Mouse (Mus musculus) heart, postnatal 10 days (tissue): ENCODE data around the gene Gsc2. TPM values are rescaled to one million over a fixed set of nuclear protein-coding genes. Genes with fewer than 3 reads are reported as not detected.
A peak's percentile ranks its signal among the peaks of the same experiment; 100 is the strongest.
"Not testable (repeated sequence)": the region's sequence is repeated elsewhere in the genome, so short reads cannot be mapped to it uniquely, and the experiment has no call there.

Experiments used
- DNase-seq, 2 experiments: peaks; one replicate each; pipeline ENCODE4 v3.0.0; 2021
- intact Hi-C: fragments of 180-260 bp; cut with DNase I; formaldehyde crosslinking; loops from one replicate; pipeline ENCODE4 v1.15.1; 2025
- total RNA-seq, 2 experiments: library from RNA; stranded (reverse); gene quantifications; 2 replicates each; pipeline ENCODE4 v1.2.3; 2021

Gene Gsc2
- not detected for total RNA-seq

GRCm38 (mm10) chr16:17914307-17915249 is at the start of gene Gsc2:
Gene Gsc2 (minus strand): TSS chr16:17915059.
- DNase-seq = no peak
- intact Hi-C loops = no loop called here

DNA sequence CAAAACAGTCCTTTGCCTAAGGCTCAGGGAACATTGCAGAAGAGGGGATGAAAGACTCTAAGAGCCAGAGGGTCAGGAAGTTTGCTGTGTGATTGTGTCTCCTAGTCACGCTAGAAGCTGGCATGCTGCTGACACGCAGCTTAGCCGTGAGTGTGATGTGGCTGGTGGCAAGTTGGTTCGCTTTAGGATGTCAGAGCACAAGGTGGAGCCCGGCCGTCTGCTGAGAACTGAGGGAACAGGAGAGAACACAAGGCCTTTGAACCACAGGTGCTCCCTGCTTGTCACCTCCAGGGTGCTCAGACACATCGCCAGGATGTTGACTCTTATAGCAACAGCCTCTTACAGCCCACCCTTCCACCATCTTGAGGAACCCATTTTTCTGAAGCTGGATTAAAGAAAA is 47.2 kb upstream of the Gsc2 start:
- DNase-seq = no peak
- intact Hi-C loops = no loop called here

GRCm38 (mm10) chr16:17956052-17956638 is 41.3 kb upstream of the Gsc2 start:
- intact Hi-C loops, DNase-seq: not testable (repeated sequence)

DNA sequence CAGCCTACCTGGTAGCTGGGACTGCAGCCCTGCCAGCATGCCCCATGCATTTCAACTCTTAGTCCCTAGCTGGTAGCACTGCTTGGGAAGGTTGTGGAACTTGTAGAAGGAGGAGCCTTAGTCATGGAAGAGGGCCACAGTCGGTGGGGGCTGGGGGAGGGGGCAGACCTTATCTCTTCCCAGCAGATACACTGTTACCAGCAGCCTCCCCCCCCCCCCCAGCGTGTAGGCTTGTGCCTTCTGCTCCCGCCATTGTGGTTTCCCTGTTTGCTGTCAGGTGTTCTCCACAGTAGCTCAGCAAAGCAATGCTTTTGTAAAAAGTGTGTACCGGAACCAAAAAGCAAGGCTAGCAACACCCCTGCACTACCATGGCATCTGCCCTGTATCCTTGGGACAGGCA is 36.8 kb upstream of the Gsc2 start:
- DNase-seq = no peak
- intact Hi-C loops = no loop called here

GRCm38 (mm10) chr16:17950068-17950467 is 35.2 kb upstream of the Gsc2 start:
- intact Hi-C loops = no loop called here
- no peak for DNase-seq

- intact Hi-C loops = no loop called here
- DNase-seq = no peak
Measured at GRCm38 (mm10) chr16:17949421-17949877, 34.6 kb upstream of the Gsc2 start.

GRCm38 (mm10) chr16:17945081-17945831 is 30.4 kb upstream of the Gsc2 start:
- no peak for DNase-seq
- intact Hi-C loops = no loop called here

- no peak for DNase-seq
- intact Hi-C loops = no loop called here
Measured at GRCm38 (mm10) chr16:17943466-17943865, 28.6 kb upstream of the Gsc2 start.

- intact Hi-C loops = loop anchor here (2.0 kb wide), 1 partner anchor 29 kb away; the partner anchor contains the start of gene Ess2
- no peak for DNase-seq
Measured at GRCm38 (mm10) chr16:17939255-17939751, 24.4 kb upstream of the Gsc2 start.

- DNase-seq = peak; percentile 63 to 68
- intact Hi-C loops = loop anchor here (2.0 kb wide), 1 partner anchor 28 kb away; the partner anchor contains the start of gene Ess2
Measured at GRCm38 (mm10) chr16:17938821-17939220, 24.0 kb upstream of the Gsc2 start.

DNA sequence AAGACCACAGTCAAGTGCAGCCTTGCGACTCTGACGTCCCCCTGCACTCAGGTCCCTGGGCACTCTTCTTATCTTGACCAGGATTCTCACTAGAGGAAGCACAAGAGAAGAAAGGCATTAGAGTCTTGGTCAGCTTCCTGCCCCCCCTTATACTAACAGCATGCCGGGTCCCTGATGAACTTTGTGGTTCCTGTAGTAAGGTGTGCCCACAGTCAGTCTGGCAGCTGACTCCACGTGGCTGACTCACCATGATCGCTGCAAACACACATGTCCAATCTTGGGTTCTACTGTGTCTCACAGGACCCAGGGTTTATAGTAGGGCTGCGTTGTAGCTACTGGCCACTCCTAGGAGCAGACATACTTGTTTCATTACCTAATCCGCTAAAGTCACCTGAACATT is 23.3 kb upstream of the Gsc2 start:
- no peak for DNase-seq
- intact Hi-C loops = loop anchor here (2.0 kb wide), 1 partner anchor 27 kb away; the partner anchor contains the start of gene Ess2

DNA sequence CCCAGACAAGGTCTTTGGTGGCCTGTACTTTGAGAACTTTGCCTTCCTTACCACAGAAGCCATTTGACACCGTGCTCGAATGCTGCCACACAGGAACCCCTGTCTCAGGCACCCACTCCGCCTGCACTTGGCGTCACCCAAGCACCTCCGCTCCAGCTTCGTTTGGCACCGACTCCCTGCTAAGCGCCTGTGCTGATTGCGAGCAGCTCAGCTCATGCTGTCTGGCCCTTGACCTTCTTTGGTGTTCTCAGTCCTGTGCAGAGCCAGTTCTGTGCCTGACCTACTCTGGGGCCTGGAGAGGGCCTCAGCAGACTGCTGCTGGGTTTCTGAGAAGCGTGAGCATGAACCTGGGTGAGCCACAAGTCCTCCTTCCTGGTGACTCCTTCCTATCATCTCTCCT is 21.9 kb upstream of the Gsc2 start:
- intact Hi-C loops = no loop called here

DNA sequence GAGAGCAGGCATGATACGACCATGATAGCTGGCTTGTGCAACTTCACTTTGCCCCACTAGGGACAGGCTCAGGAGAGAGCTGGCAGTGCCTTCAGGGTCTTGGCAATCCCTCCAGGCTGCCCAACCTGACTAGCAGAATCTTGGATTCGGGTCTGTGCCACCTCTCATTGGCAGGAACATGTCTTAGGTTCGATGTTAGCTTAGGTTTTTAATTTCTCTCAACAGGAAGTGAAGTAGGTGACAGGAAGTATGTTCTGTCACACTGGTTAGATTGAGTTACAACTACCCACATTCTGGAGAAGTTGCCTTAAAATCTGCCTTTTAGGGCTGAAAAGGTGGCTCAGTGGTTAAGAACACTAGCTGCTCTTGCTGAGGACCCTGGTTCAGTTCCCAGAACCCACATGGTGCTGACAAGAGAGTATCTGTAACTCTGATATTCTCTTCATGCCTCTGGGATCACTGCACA is 19.6 kb upstream of the Gsc2 start:
- no peak for DNase-seq
- intact Hi-C loops = loop anchor here (5.0 kb wide), 1 partner anchor 113 kb away; no protein-coding TSS in a partner anchor

More for the DNA sequence above, 21.9 kb upstream of the Gsc2 start:
- no peak for DNase-seq

- DNase-seq = no peak
- intact Hi-C loops = loop anchor here (5.0 kb wide), 1 partner anchor 113 kb away; no protein-coding TSS in a partner anchor
Measured at GRCm38 (mm10) chr16:17933594-17934444, 19.0 kb upstream of the Gsc2 start.

- DNase-seq = no peak
- intact Hi-C loops = loop anchor here (5.0 kb wide), 1 partner anchor 115 kb away; no protein-coding TSS in a partner anchor
Measured at GRCm38 (mm10) chr16:17931906-17932460, 17.1 kb upstream of the Gsc2 start.

DNA sequence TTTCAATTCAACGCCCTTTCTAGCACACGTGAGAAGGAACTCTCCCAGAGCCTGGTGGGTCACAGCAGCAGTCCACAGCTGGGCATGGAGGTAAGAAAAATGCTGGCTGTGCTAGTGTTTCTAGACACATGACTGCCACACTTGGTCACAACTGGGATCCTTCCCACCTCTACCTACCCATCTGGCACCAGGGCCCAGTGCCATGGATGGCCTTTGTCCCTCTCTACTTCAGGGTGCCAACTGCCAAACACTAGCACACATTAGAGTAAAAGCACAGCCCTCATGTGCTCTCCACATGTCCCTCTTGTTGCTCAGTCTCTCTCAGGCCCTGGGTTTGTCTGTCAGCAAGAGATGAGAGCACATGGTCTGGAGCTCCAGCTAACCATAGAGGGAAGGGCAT is 14.8 kb upstream of the Gsc2 start:
- intact Hi-C loops = loop anchor here (2.0 to 5.0 kb wide), 2 partner anchors 57 to 118 kb away; no protein-coding TSS in a partner anchor

DNA sequence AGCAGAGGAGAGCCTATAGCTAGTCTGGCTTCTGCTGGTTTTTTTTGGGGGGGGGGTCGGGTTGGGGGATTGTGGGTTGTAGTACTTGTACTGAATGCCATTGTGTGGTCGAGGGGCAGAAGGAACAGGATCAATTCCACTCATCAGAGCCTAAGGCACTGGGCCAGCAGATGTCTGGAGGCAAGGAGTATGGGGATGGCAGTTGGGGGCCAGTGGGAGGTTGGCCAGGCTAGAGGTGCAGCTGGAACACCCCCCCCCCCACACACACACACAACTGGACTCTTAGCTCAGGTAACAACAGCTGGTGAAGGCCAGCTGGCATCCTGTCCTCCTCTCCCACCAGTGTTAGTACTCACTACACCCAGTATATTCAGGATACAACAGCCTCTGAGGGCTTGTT is 14.4 kb upstream of the Gsc2 start:
- no peak for DNase-seq
- intact Hi-C loops = loop anchor here (2.0 kb wide), 1 partner anchor 58 kb away; no protein-coding TSS in a partner anchor

More for the DNA sequence above, 14.8 kb upstream of the Gsc2 start:
- no peak for DNase-seq

- intact Hi-C loops = loop anchor here (2.0 kb wide), 1 partner anchor 58 kb away; no protein-coding TSS in a partner anchor
Measured at GRCm38 (mm10) chr16:17928627-17929104, 13.8 kb upstream of the Gsc2 start.

More at GRCm38 (mm10) chr16:17928627-17929104, 13.8 kb upstream of the Gsc2 start:
- DNase-seq = peak; percentile 73 to 85
